Mouse (Mus musculus) lung, postnatal 0 days (tissue): Measurements from ENCODE around the gene Cfap221.

Experiments used
- CTCF ChIP-seq: IDR thresholded peaks from 2 replicates; pipeline ENCODE4 v1.5.1; 2016; ENCODE audit warnings: antibody characterized with exemption, mild to moderate bottlenecking
- EP300 ChIP-seq: IDR thresholded peaks from 2 replicates; pipeline ENCODE4 v1.6.1; 2016; ENCODE audit warnings: antibody characterized with exemption, mild to moderate bottlenecking, control low read depth

GRCm38 (mm10) chr1:119929715-119930114, 67.3 kb downstream of the Cfap221 start:
- TF ChIP-seq CTCF = peak; percentile 83
- no peak for TF ChIP-seq EP300
